Mouse (Mus musculus) cerebellum, postnatal 4 days (tissue): ENCODE measurements around the gene Rfx3.

Experiments
- DNase-seq, 2 experiments: peaks; one replicate each; pipeline ENCODE4 v3.0.0; 2022; ENCODE audit warnings: low spot score in 2 of 2, mixed read lengths in 1 of 2

Gene Rfx3

GRCm38 (mm10) chr19:27905976-27906375 is 105.0 kb downstream of the Rfx3 start:
- DNase-seq, result no peak

DNA sequence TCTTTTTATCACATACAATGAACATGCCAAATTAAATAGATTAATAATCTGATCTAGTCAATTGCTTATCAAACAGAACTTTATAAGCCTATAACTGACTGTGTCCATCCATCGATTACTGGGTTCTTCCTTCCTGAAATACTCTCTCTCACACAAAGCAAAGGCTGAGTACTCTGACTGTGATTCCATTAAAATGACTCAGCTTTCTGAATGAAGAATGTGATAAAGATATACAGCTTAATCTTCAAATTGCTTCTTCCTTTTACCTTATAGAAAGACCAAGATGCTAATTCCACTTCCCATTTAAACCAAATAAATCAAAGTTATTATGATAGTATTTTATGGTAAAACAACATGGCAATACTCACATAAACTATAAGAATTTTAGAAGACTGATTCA is 105.8 kb downstream of the Rfx3 start:
- no peak for DNase-seq

DNA sequence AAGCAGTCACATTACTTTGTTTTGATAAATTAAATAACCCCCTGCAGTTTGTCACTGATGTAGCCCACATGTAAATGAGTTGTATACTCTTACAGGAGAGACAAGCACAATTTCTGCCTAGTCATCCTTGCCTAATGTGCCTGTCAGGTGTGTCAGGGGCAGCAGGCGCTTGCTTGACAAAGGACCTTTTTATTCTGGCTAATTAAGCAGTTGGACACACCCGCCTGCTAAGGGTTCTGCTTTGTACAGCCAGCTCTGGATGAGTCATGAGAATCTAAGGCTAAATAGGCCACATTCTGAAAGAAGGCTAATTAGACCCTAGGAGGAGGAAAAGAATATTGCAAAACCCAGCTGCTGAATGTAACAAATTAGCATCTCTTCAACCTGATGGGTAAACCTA is 106.3 kb downstream of the Rfx3 start:
- DNase-seq, result no peak

DNA sequence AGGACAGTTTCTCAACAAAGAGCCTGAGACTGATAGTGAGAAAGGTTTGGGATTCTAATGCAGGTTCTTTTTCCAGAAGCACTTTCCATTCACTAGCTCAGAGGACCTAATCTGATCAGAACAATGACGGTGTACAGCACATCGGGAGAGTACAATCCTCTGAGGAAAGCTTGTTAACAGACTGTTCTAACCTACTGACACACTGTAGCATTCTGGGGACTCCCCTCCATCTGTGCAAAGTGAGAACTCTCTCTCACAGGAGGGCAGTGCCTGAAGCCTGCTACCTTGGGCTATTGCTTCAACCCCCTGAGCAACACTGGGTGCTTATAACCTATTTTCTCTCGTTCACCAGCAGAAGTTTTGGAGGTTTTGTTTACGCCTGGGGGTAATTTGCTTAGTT is 106.8 kb downstream of the Rfx3 start:
- no peak for DNase-seq

- DNase-seq, result no peak
Measured at GRCm38 (mm10) chr19:27902601-27903000, 108.4 kb downstream of the Rfx3 start.

- no peak for DNase-seq
Measured at GRCm38 (mm10) chr19:27901693-27902092, 109.3 kb downstream of the Rfx3 start.

DNA sequence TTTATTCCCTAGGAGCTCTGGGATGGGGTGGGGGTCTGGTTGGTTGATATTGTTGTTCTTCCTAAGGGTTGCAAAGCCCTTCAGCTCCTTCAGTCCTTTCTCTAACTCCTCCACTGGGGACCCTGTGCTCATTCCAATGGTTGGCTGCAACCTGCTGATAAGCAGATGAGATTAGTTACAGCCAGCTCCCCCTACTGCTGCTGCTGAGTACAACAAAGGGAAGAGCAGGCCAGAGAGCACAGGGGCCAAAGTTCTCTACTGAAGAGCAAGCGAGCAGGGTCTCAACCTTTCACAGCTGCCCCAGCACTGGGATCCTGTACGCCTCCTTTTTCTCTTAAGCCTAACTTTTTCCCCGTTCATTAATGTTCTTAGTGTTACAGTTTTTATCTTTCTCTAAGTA is 126.4 kb downstream of the Rfx3 start:
- no peak for DNase-seq

GRCm38 (mm10) chr19:27877429-27877828 is 133.5 kb downstream of the Rfx3 start:
- no peak for DNase-seq

GRCm38 (mm10) chr19:27870794-27871193 is 140.2 kb downstream of the Rfx3 start:
- no peak for DNase-seq

DNA sequence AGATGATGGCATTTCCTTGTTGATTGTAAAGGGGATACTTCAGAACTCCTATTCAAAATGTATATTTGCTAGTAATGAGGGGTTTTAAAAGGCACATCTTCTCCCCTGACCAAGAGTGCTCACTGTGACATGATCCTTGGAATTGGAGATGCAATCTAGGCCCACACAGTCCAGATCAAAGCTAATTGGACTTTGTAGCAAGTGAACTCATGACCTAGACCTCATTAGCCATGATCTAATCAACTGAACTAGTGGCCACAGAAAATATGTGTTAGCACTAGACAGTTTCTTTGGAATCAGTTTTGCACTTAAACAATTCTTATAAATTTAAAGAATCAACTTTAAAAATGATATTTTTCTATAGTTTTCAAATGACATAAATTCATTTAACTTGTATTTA is 151.3 kb downstream of the Rfx3 start:
- no peak for DNase-seq

GRCm38 (mm10) chr19:27848946-27849345 is 162.0 kb downstream of the Rfx3 start:
- DNase-seq, result no peak

GRCm38 (mm10) chr19:27847055-27847454 is 163.9 kb downstream of the Rfx3 start:
- DNase-seq, result no peak

DNA sequence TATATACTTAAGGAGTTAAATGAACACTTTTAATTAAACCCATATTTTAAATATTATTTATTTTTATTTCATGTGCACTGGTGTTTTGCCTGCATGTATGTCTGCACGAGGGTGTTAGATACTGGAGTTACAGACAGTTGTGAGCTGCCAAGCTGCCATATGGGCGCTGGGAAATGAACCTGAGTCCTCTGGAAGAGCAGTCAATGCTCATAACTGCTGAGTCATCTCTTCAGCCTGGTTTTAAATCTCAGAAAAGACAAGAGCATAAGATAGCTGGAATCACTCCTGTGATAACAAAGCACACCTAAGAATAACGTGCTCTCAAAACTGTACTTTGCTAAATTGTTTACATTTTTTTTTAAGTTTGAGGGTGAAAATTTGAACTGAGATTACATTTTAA is 172.3 kb downstream of the Rfx3 start:
- no peak for DNase-seq

GRCm38 (mm10) chr19:27838041-27838440 is 172.9 kb downstream of the Rfx3 start:
- no peak for DNase-seq

DNA sequence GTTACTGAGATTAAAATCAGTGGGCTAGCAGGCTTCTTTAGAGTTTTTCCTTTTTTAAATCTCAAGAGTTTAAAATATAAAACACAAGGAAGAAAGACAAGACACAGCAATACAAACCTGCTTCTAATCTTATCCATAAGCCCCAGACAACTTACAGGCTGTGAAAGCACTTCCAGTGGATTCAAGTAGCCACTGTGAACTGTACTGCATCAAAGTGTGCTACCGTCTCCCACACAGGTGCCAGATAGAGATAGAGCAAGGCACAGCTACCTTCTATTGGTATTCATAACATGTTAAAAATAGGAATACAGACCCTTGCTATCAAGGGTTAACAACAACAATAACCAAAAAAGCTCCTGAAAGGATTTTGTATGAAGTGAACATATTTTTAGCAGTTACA is 178.5 kb downstream of the Rfx3 start:
- DNase-seq, result no peak

DNA sequence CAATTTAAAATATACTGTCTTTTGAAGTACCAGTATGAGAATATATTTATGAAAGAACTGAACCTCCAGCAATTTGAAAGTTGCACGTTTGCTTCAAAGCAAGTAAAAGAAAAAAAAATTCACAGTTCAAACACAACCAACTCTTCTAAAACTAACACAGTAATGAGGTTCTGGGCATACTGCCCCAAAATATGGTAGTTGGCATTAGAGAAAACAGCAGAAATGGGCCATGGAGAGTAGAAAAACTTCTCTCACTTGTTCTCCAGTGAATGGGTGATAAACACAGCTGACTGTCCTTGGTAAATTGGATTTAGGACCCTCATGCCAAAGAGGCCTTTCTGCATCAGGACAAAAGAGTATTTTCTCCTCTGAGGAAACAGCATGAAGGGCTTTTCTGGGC is 182.7 kb downstream of the Rfx3 start:
- DNase-seq, result no peak

DNA sequence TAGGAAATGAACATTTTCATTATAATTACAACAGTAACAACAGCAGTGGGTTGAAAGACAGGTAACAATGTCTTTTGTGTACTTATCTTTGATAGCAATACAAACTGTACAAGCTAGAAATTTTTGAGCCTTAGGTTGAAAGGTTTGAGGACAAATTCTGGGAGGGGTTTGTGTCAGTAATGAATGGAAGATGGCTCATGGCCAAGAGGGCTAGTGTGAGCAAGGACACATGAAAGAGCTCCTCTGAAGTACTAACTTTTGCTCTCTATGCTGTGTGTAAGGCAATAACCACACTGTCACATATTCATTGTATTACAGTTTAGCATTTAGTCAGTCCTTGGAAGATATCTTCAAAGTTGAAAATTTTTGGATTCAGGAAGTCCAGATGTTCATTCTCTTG is 193.3 kb downstream of the Rfx3 start:
- no peak for DNase-seq

DNA sequence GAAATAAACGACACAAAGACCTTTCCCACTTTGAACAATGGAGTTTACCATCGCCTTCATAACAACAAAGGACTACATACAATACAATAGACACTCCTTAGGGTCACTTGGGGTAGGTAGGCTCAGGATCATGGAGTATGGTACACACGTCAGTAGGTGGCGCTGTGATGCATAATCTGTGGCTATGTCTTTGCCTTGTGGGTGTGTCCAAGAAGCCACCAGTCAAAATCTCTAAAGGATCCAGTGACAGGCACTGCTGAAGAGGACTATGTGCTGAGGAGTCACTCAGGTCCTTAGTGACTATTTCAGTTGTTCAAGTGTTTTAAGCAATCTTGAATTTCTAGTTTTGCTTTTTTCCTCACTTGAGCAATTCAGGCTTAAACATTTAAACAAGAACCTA is 230.9 kb downstream of the Rfx3 start:
- no peak for DNase-seq

DNA sequence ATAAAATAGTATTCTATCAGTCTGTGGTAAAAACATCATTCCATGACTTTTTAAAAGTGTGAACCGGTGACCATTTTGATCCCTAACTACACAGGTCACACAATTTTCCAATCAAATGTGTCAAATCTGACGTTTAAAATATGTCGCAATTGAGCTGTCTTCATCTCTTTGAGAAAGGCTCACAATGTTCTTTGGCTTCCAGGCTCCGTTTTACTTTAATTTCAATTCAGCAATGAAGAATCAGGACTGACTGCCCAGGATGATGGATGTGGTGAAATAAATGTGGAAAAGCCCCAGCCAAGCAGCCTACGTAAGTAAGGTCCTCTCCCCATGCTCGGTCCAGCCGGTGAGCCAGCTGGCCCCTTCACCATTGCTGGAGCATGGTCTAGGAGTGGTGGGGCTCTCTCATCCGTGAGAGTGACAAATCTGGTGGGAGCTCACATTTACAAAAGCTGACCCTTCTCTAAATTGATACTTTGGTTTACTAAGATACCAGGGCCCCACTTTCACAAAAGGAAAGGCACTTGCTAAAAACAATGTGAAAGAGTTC is 240.2 kb downstream of the Rfx3 start:
- DNase-seq, result no peak

- peak in 1 of 2 experiments; percentile 10 for DNase-seq
Measured at GRCm38 (mm10) chr19:27768444-27768843, 242.5 kb downstream of the Rfx3 start.

- DNase-seq, result no peak
Measured at GRCm38 (mm10) chr19:27760309-27760708, 250.7 kb downstream of the Rfx3 start.

DNA sequence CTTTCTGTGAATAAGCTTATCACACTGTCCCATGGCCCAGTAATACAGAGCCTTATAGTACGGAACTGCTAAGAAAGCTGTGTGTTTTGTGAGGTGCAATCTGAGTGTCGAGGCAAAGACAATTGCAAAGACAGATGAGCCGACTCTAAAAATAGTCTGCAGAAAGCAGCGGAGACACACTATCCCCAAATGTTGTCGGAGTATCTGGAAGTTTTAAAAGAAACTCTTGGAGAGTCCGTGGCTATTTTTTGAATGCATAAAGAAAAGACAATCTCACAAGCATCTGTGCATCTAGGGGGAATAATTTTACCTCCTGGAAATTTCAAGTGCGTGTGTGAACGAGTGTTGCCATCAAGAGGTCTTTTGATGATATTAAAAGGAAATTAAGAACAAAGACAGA is 251.6 kb downstream of the Rfx3 start:
- DNase-seq, result no peak

- no peak for DNase-seq
Measured at GRCm38 (mm10) chr19:27747301-27747700, 263.7 kb downstream of the Rfx3 start.

GRCm38 (mm10) chr19:27738908-27739307 is 272.1 kb downstream of the Rfx3 start:
- no peak for DNase-seq

- no peak for DNase-seq
Measured at GRCm38 (mm10) chr19:27736571-27736970, 274.4 kb downstream of the Rfx3 start.
